Mouse (Mus musculus) megakaryocyte, embryonic 14.5 days (primary cell): ENCODE data around the gene Tsc22d2.

Experiments
- FLI1 ChIP-seq: IDR thresholded peaks from 2 replicates; pipeline ENCODE4 v1.6.1; 2012; ENCODE audit warnings: low read length, inconsistent platforms, mixed read lengths
- GATA1 ChIP-seq: IDR thresholded peaks from 3 replicates; pipeline ENCODE4 v1.6.1; 2012; ENCODE audit warnings: mixed read lengths, low read length, inconsistent platforms, borderline replicate concordance

- TF ChIP-seq FLI1 = no peak
- no peak for TF ChIP-seq GATA1
Observed at GRCm38 (mm10) chr3:58372905-58373208, 41.7 kb upstream of the Tsc22d2 start.
